Mouse (Mus musculus) cerebellum, adult 9-10 months (tissue): Measurements from ENCODE around the gene Smpx.

Experiments used
- DNase-seq: peaks from one replicate; pipeline ENCODE4 v3.0.0; 2022

Gene Smpx

GRCm38 (mm10) chrX:157698862-157699261 is at the start of gene Smpx:
TSS of gene Smpx (plus strand) at chrX:157698910.
- no peak for DNase-seq

- DNase-seq, result no peak
These were observed 43.7 kb upstream of the Smpx start for GRCm38 (mm10) chrX:157655047-157655446.

- no peak for DNase-seq
These were observed 41.4 kb upstream of the Smpx start for GRCm38 (mm10) chrX:157657356-157657755.

GRCm38 (mm10) chrX:157671820-157672219 is 26.9 kb upstream of the Smpx start:
- no peak for DNase-seq

GRCm38 (mm10) chrX:157674667-157675350 is 23.9 kb upstream of the Smpx start:
- no peak for DNase-seq

GRCm38 (mm10) chrX:157691186-157691585 is 7.5 kb upstream of the Smpx start:
- DNase-seq, result no peak

- DNase-seq, result no peak
These were observed 1.0 kb upstream of the Smpx start for GRCm38 (mm10) chrX:157697591-157698135.

GRCm38 (mm10) chrX:157707236-157707635 is 8.5 kb downstream of the Smpx start:
- DNase-seq, result no peak

- DNase-seq, result no peak
These were observed 10.0 kb downstream of the Smpx start for GRCm38 (mm10) chrX:157708616-157709280.

- no peak for DNase-seq
These were observed 21.2 kb downstream of the Smpx start for GRCm38 (mm10) chrX:157719907-157720306.

- peak; percentile 55 for DNase-seq
These were observed 32.1 kb downstream of the Smpx start for GRCm38 (mm10) chrX:157730622-157731341.

GRCm38 (mm10) chrX:157731658-157732314 is 33.1 kb downstream of the Smpx start:
- peak; percentile 81 for DNase-seq

GRCm38 (mm10) chrX:157732346-157732745 is 33.6 kb downstream of the Smpx start:
- no peak for DNase-seq

GRCm38 (mm10) chrX:157733836-157734235 is 35.1 kb downstream of the Smpx start:
- DNase-seq, result peak; percentile 50

- DNase-seq, result peak; percentile 52
These were observed 35.6 kb downstream of the Smpx start for GRCm38 (mm10) chrX:157734341-157734740.

- no peak for DNase-seq
These were observed 49.3 kb downstream of the Smpx start for GRCm38 (mm10) chrX:157747815-157748544.

- DNase-seq, result no peak
These were observed 55.8 kb downstream of the Smpx start for GRCm38 (mm10) chrX:157754559-157754958.

- DNase-seq, result peak; percentile 69
These were observed 63.8 kb downstream of the Smpx start for GRCm38 (mm10) chrX:157762542-157762941.

GRCm38 (mm10) chrX:157801669-157802068 is 103.0 kb downstream of the Smpx start:
- DNase-seq, result no peak
